Mouse (Mus musculus) ES-Bruce4 (cell line): ENCODE measurements at regions not wholly inside any gene's neighbourhood (a gene's known extent, or its start where the extent isn't known, plus 50 kb on each side); places are given as distances from the start of the nearest gene placed in this dataset.

Experiments
- CTCF ChIP-seq: IDR thresholded peaks from one replicate; pipeline ENCODE4 v1.8.1; 2011; ENCODE audit warnings: low read depth, low read length
- POLR2A ChIP-seq: IDR thresholded peaks from one replicate; pipeline ENCODE4 v1.8.1; 2011; ENCODE audit warnings: low read length; ENCODE audit not compliant: insufficient read depth

DNA sequence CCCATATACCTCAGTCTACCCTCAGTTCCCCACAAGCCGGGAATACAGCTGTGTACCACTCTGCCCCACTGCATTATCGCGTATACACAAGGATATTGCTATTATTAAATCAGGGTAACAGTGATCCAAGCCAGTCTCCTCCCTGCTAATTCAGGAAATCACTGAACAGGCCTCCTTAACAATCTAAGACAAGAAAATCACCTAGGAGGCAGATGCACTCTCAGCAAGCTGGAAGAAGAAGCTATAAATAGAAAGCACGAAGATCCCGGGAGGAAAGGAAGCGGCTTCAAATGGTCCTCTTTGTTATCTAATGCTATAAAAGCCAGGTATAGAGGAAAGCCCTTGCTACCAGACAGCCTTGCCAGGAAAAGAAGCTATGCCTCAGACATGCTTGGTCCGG lies 304.6 kb downstream of the Wdr11 start:
- TF ChIP-seq CTCF = no peak
- TF ChIP-seq POLR2A = no peak
